In the genomic region with DNA sequence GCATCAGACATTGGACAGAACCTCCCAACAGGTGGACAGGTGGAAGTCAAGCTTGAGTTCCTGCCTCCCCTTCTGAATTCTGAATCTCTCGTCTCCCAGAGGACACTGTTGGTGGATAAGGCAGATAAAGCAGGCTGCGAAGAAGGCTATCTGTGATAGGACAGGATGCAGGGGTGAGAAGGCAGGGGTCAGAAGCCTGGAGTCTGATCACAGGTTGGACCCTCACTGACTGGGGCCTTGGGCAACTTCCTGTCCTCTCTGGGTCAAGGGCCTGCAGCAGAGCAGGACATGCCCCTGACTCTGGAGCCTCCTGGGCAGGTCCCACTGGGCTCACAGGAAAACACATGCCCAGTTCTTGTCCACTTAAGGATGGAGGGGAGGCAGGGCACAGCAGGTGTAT, we compare ENCODE assay signal across 21 mouse cellular contexts. TPM values are rescaled to one million over a fixed set of nuclear protein-coding genes. Genes with fewer than 3 reads are reported as not detected.
"Had no signal": no experiment of that assay in that cellular context is flagged by ENCODE, and none has a peak within 500 bp of the region (broad histone marks: within the 10 kb centered on the region; RNA-seq: fewer than 3 reads in every experiment).

No protein-coding gene starts in this region.

RNA-seq across cellular contexts. Expression of gene Oas1d, which starts 12.0 kb away (rescaled TPM):
- polyA plus RNA-seq: heart, embryonic 10.5 days; heart, embryonic 11.5 days; heart, embryonic 12.5 days; heart, embryonic 13.5 days; heart, embryonic 14.5 days; heart, embryonic 15.5 days; heart, postnatal 0 days; hindbrain, embryonic 10.5 days; hindbrain, embryonic 11.5 days; hindbrain, embryonic 12.5 days; hindbrain, embryonic 13.5 days; hindbrain, embryonic 14.5 days; hindbrain, embryonic 15.5 days; inflammation-experienced regulatory T-cells, adult 6 months; intestine, embryonic 15.5 days; intestine, embryonic 16.5 days; kidney, adult 2 months; kidney, embryonic 14.5 days; kidney, embryonic 15.5 days; kidney, embryonic 16.5 days; kidney, postnatal 0 days had no signal

RNA-seq across cellular contexts. Expression of gene Oas1g, which starts 38.9 kb away (rescaled TPM):
- polyA plus RNA-seq: heart, embryonic 10.5 days; heart, embryonic 11.5 days; heart, embryonic 12.5 days; hindbrain, embryonic 12.5 days had no signal
